Mouse (Mus musculus) R1 (cell line): ENCODE measurements at regions not wholly inside any gene's neighbourhood (a gene's known extent, or its start where the extent isn't known, plus 50 kb on each side); places are given as distances from the start of the nearest gene placed in this dataset.

ENCODE experiments used
- DNase-seq: peaks from one replicate; pipeline ENCODE4 v3.0.0-alpha.2; 2018; ENCODE audit warnings: low read depth, low spot score

- no peak for DNase-seq
These were observed 547.1 kb upstream of the Nrp1 start for GRCm38 (mm10) chr8:127811338-127811737.

GRCm38 (mm10) chr8:127814785-127815523 lies 543.5 kb upstream of the Nrp1 start:
- no peak for DNase-seq

- DNase-seq, result no peak
These were observed 537.6 kb upstream of the Nrp1 start for GRCm38 (mm10) chr8:127820741-127821170.

- no peak for DNase-seq
These were observed 536.8 kb upstream of the Nrp1 start for GRCm38 (mm10) chr8:127821646-127822045.

- DNase-seq, result no peak
These were observed 533.4 kb upstream of the Nrp1 start for GRCm38 (mm10) chr8:127825041-127825440.

GRCm38 (mm10) chr8:127827826-127828225 lies 530.6 kb upstream of the Nrp1 start:
- no peak for DNase-seq

- no peak for DNase-seq
These were observed 528.7 kb upstream of the Nrp1 start for GRCm38 (mm10) chr8:127829659-127830058.

GRCm38 (mm10) chr8:127834006-127834405 lies 524.4 kb upstream of the Nrp1 start:
- DNase-seq, result no peak

GRCm38 (mm10) chr8:127836410-127837206 lies 521.8 kb upstream of the Nrp1 start:
- DNase-seq, result no peak

- no peak for DNase-seq
These were observed 520.1 kb upstream of the Nrp1 start for GRCm38 (mm10) chr8:127838311-127838710.

GRCm38 (mm10) chr8:127847332-127848018 lies 510.9 kb upstream of the Nrp1 start:
- no peak for DNase-seq

- no peak for DNase-seq
These were observed 508.5 kb upstream of the Nrp1 start for GRCm38 (mm10) chr8:127849926-127850325.

GRCm38 (mm10) chr8:127855653-127856300 lies 502.6 kb upstream of the Nrp1 start:
- DNase-seq, result no peak

- peak; percentile 19 for DNase-seq
These were observed 501.9 kb upstream of the Nrp1 start for GRCm38 (mm10) chr8:127856351-127857135.

- no peak for DNase-seq
These were observed 499.4 kb upstream of the Nrp1 start for GRCm38 (mm10) chr8:127859036-127859435.

GRCm38 (mm10) chr8:127860376-127860775 lies 498.0 kb upstream of the Nrp1 start:
- no peak for DNase-seq

- DNase-seq, result no peak
These were observed 497.5 kb upstream of the Nrp1 start for GRCm38 (mm10) chr8:127860891-127861290.

- DNase-seq, result peak; percentile 91
These were observed 473.8 kb upstream of the Nrp1 start for GRCm38 (mm10) chr8:127884641-127885040.

GRCm38 (mm10) chr8:127885211-127885610 lies 473.2 kb upstream of the Nrp1 start:
- no peak for DNase-seq

GRCm38 (mm10) chr8:127885831-127886230 lies 472.6 kb upstream of the Nrp1 start:
- DNase-seq, result peak; percentile 54

- no peak for DNase-seq
These were observed 467.7 kb upstream of the Nrp1 start for GRCm38 (mm10) chr8:127890729-127891128.
